Mouse (Mus musculus) megakaryocyte, embryonic 14.5 days (primary cell): Measurements from ENCODE around the gene Mboat2.

Experiments used
- FLI1 ChIP-seq: IDR thresholded peaks from 2 replicates; pipeline ENCODE4 v1.6.1; 2012; ENCODE audit warnings: low read length, inconsistent platforms, mixed read lengths
- GATA1 ChIP-seq: IDR thresholded peaks from 3 replicates; pipeline ENCODE4 v1.6.1; 2012; ENCODE audit warnings: mixed read lengths, low read length, inconsistent platforms, borderline replicate concordance

DNA sequence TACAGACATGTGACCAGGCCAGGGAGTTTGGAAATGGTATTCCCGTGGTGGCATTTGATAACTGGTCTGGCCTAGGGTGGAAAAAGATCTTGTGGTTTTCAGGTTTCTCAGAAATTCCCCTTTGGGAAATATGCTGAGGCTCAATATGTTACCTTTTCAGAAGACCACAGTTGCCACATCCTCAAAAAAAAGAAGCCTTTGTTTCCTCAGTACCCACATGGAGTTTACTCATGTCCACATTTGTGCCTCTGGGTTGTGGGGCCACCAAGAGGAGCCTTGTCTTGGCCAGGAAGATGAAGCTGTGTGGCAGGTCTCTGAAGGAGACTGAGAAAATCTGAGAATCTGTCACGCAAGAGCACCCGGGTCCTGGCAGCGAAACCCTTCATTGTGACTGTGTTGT lies 38.0 kb downstream of the Mboat2 start:
- TF ChIP-seq GATA1 (no peak), FLI1 (no peak)
